Mouse (Mus musculus) ES-Bruce4 (cell line): ENCODE measurements around the gene Slc12a9. TPM values are rescaled to one million over a fixed set of nuclear protein-coding genes. Genes with fewer than 3 reads are reported as not detected.
A peak's percentile ranks its signal among the peaks of the same experiment; 100 is the strongest.

ENCODE experiments used
- H3K27ac ChIP-seq: 2 replicates; pipeline ENCODE4 v1.5.1; 2012; ENCODE audit warnings: low read length, inconsistent platforms; ENCODE audit not compliant: insufficient read depth
- H3K27me3 ChIP-seq: 2 replicates; pipeline ENCODE4 v1.6.1; 2012; ENCODE audit warnings: mild to moderate bottlenecking, low read length, inconsistent platforms; ENCODE audit not compliant: control insufficient read depth, poor library complexity, insufficient read depth, severe bottlenecking
- H3K36me3 ChIP-seq: 2 replicates; pipeline ENCODE4 v1.6.1; 2012; ENCODE audit warnings: inconsistent platforms, mild to moderate bottlenecking, low read length, moderate library complexity; ENCODE audit not compliant: control insufficient read depth, poor library complexity, insufficient read depth, severe bottlenecking
- H3K4me1 ChIP-seq: one replicate; pipeline ENCODE4 v1.8.1; 2011; ENCODE audit warnings: low read length; ENCODE audit not compliant: control insufficient read depth, insufficient read depth
- H3K4me3 ChIP-seq: 2 replicates; pipeline ENCODE4 v1.5.1; 2011; ENCODE audit warnings: low read depth, mild to moderate bottlenecking, low read length
- H3K9ac ChIP-seq: 2 replicates; pipeline ENCODE4 v1.6.1; 2012; ENCODE audit warnings: low read depth, mild to moderate bottlenecking, inconsistent platforms; ENCODE audit not compliant: poor library complexity, severe bottlenecking
- H3K9me3 ChIP-seq: replicated peaks from 2 replicates; pipeline ENCODE4 v1.6.1; 2012; ENCODE audit warnings: mild to moderate bottlenecking, low read length, inconsistent platforms; ENCODE audit not compliant: control insufficient read depth, poor library complexity, insufficient read depth, severe bottlenecking
- CTCF ChIP-seq: IDR thresholded peaks from one replicate; pipeline ENCODE4 v1.8.1; 2011; ENCODE audit warnings: low read depth, low read length
- EP300 ChIP-seq: IDR thresholded peaks from 2 replicates; pipeline ENCODE4 v1.6.1; 2011; ENCODE audit warnings: low read depth, low read length; ENCODE audit not compliant: insufficient read depth
- POLR2A ChIP-seq: IDR thresholded peaks from one replicate; pipeline ENCODE4 v1.8.1; 2011; ENCODE audit warnings: low read length; ENCODE audit not compliant: insufficient read depth
- polyA plus RNA-seq: library from polyadenylated mRNA; stranded (reverse); fragments of >200 nt; gene quantifications from 2 replicates; pipeline ENCODE4 v1.2.4, GENCODE M21; 2011; ENCODE audit warnings: low read depth; ENCODE audit not compliant: missing spikeins, insufficient read depth, insufficient read length

Gene Slc12a9
- polyA plus RNA-seq, 1 experiment = 8.8 TPM

DNA sequence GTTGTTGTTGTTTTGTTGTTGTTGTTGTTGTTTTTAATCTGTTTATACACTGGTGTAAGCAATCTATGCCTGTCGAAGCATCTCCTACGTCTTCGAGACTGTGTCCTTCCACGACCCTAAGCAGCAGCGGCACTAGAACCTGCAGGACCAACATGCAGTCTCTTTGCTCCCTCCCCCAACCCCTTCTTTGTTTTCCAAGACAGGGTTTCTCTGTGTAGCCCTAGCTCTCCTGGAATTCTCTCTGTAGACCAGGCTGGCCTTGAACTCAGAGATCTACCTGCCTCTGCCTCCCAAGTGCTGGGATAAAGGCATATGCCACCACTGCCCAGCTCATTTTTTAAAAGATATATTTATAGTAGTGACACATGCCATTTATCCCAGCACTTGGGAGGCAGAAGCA is 10.0 kb upstream of the Slc12a9 start:
- Histone ChIP-seq H3K27ac (no peak overlapping the region), H3K4me1 (peaks cover 2% of the 10 kb centered on the region), H3K27me3 (no peaks in the 10 kb centered on the region), H3K9ac (no peak overlapping the region), H3K4me3 (no peak overlapping the region), H3K9me3 (no peaks in the 10 kb centered on the region), H3K36me3 (no peaks in the 10 kb centered on the region)
- TF ChIP-seq CTCF (no peak), EP300 (no peak), POLR2A (no peak)

DNA sequence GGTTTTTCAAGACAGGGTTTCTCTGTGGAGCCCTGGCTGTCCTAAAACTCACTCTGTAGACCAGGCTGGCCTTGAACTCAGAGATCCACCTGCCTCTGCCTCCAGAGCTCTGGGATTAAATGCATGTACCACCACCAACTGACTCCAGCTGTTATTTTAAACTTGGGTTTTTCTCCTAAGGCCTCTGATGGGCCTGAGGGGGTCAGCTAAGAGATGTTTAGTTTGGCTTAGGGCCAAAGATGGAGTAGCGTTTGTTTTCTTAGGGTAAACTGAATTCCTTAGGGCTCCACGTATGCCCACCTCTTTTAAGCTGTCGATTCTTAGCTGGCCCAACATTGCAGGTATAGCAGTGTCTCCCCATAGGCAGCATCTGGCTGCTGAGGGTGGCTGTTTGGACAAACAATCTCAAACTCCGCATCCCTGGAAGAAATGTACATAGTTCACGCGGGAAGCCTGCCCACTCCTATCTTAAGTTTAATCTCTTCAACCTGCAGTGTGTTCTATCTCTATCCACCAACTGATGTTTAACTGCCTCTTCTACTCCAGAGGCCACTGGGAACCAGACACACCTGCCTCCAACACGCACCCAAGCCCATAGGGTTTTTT is 9.1 kb upstream of the Slc12a9 start:
- Histone ChIP-seq H3K4me3 (no peak overlapping the region), H3K27me3 (no peaks in the 10 kb centered on the region), H3K27ac (no peak overlapping the region), H3K4me1 (peaks cover 2% of the 10 kb centered on the region), H3K9me3 (no peaks in the 10 kb centered on the region), H3K36me3 (no peaks in the 10 kb centered on the region), H3K9ac (no peak overlapping the region)
- TF ChIP-seq EP300 (no peak), CTCF (no peak), POLR2A (no peak)

DNA sequence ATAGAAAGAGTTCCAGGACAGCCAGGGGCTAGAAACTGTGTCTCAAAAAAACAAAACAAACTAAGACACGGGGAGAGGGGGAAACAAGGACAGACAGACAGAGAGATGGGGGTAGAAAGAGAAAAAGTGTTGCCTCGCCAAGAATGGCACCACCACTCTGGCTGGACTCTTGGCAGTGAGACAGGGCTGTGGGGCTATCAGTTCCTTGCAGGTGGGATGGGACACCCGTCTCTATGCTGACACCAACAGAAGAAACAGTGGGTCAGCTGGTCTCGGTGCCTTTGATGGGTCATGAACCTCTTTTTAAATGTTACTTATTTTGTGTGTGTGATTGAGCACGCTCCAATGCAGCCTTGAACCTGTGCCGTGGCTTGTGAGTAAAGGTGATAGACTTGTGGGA is 6.8 kb upstream of the Slc12a9 start:
- no peak for TF ChIP-seq EP300
- no peak for TF ChIP-seq CTCF
- TF ChIP-seq POLR2A = no peak
- Histone ChIP-seq H3K36me3 (no peaks in the 10 kb centered on the region), H3K27ac (no peak overlapping the region), H3K27me3 (no peaks in the 10 kb centered on the region), H3K4me3 (no peak overlapping the region), H3K9ac (no peak overlapping the region), H3K9me3 (no peaks in the 10 kb centered on the region), H3K4me1 (peaks cover 2% of the 10 kb centered on the region)

DNA sequence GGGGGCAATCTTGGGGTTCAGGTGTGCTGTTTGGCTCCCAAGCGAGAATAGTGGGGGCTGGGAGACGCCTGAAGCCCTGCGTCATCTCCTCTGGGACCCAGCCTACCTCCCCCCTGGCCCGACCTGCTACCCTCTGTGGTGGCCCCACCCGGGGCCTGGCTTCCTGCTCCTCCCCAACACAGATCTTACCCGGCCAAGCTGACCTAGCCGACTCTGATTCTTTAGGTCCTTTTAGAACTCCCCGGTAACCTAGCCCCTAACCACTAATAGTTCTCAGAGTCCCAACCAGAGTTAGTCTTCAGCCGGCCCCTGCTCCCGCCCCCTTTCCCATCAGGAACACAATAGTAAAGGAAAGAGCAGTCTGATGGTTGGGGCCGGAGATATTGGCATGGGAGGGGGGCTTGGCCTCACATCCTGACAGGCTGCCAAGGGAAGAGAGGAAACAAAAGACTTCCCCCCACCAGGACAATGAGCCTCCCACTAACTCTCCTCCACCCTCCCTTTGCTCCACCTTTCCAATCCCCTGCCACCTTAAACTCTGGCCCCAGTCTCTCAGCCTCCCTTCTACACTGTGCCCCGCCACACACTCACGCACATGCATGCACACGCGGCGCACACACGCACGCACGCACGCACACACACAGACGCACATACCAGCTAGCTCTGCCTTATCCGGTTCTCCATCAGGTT is 6.0 kb upstream of the Slc12a9 start:
- Histone ChIP-seq H3K4me1 (peaks cover 2% of the 10 kb centered on the region), H3K9ac (peak overlapping the region; percentile 35)
- TF ChIP-seq EP300 = no peak

DNA sequence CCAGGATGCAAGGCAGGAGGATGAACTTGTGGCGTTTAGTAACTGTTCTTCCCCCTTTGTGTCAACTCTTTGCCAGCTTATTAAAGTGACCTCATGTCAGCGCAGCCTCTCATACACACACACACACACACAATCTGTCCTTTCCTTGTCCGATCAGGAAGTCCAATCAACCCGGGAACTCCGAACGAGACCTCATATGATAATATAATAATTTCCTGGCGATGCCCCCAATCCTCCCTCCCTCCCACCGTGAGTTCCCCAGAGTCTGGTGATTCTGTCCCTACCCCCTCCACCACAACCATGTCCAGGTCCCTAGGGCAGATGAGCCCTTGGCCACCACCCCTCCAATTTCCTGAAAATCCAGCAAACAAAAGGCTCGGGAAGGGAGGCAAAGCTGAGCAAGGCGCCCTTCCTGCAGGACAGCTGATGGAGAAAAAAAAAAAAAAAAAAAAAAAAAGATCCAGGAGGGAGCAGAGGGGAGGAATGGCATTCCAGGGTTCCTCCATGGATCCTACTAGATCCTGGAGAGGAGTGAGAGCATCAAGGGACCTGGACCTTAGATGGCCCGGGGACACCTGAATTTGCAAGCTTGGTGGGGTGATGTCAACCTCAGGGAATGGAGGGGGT is 5.4 kb upstream of the Slc12a9 start:
- H3K9me3 ChIP-seq = no peaks in the 10 kb centered on the region
- peak overlapping the region; percentile 35 for H3K9ac ChIP-seq
- H3K4me3 ChIP-seq = peak overlapping the region; percentile 61
- no peaks in the 10 kb centered on the region for H3K27me3 ChIP-seq
- 0 out of 2 replicates have a peak overlapping the region, but pooled peaks have one; percentile 20 for H3K27ac ChIP-seq
- peaks cover 2% of the 10 kb centered on the region for H3K4me1 ChIP-seq
- TF ChIP-seq POLR2A (peak; percentile 6), EP300 (no peak), CTCF (no peak)
- no peaks in the 10 kb centered on the region for H3K36me3 ChIP-seq

More for the DNA sequence above, 6.0 kb upstream of the Slc12a9 start:
- Histone ChIP-seq H3K27me3 (no peaks in the 10 kb centered on the region), H3K36me3 (no peaks in the 10 kb centered on the region), H3K27ac (peak overlapping the region; percentile 20; the same call in 1 of the 2 replicates), H3K4me3 (peak overlapping the region; percentile 61), H3K9me3 (no peaks in the 10 kb centered on the region)

DNA sequence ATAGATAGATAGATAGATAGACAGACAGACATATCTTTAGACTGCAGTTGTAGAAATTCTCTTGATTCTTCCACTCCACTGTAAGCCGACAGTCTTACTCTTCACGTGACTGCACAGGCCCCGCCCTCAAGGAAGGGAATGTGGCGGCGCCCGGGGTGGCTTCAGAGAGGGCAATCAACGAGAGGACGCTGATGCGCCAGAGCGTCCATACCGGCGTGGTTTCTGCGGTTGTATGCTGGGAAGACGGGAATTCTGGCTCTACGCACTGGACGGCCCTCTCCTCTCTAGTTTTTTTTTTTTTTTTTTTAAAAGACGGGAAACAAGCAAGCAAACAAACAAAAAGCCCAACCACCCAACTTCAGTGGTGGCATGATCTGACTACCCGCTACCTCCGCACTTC is 4.9 kb upstream of the Slc12a9 start:
- Histone ChIP-seq H3K27ac (0 out of 2 replicates have a peak overlapping the region, but pooled peaks have one; percentile 1), H3K36me3 (no peaks in the 10 kb centered on the region)

More for the DNA sequence above, 4.9 kb upstream of the Slc12a9 start:
- no peaks in the 10 kb centered on the region for H3K9me3 ChIP-seq
- peak overlapping the region; percentile 61 for H3K4me3 ChIP-seq
- peak overlapping the region; percentile 35 for H3K9ac ChIP-seq
- H3K27me3 ChIP-seq = no peaks in the 10 kb centered on the region
- peaks cover 2% of the 10 kb centered on the region for H3K4me1 ChIP-seq
- TF ChIP-seq EP300 (0 out of 2 replicates have a peak, but pooled peaks have one; percentile 34), POLR2A (no peak)
